ENCODE assay signal across 8 mouse cellular contexts in genomic region chr9:86572636-86573291, GRCm38 (mm10). TPM values are rescaled to one million over a fixed set of nuclear protein-coding genes. Genes with fewer than 3 reads are reported as not detected.
DNase-seq lines count a peak whose midpoint lies in the region; ATAC-seq and TF ChIP-seq lines count a peak whose summit lies in the region.

No protein-coding gene starts in this region.

- H3K27me3 ChIP-seq in embryonic facial prominence, embryonic 15.5 days = no peaks in the 10 kb centered on the region
- H3K27me3 ChIP-seq in heart, embryonic 10.5 days (ENCODE audit: insufficient read depth, poor library complexity, severe bottlenecking) = no peaks in the 10 kb centered on the region
- H3K27me3 ChIP-seq in kidney, embryonic 14.5 days (ENCODE audit: control insufficient read depth, insufficient read depth, low read length) = no peaks in the 10 kb centered on the region
- no peaks in the 10 kb centered on the region for H3K27me3 ChIP-seq in limb, embryonic 15.5 days
- no peaks in the 10 kb centered on the region for H3K27me3 ChIP-seq in midbrain, postnatal 0 days (ENCODE audit: insufficient read depth, low read length)

- 8% methylated on average over 13 of the region's 13 CpGs for WGBS in embryonic facial prominence, embryonic 15.5 days
- WGBS in heart, embryonic 10.5 days = 11% methylated on average over 13 of the region's 13 CpGs
- 7% methylated on average over 13 of the region's 13 CpGs for WGBS in kidney, embryonic 14.5 days
- 8% methylated on average over 13 of the region's 13 CpGs for WGBS in limb, embryonic 15.5 days
- WGBS in midbrain, postnatal 0 days = 7% methylated on average over 13 of the region's 13 CpGs

- no peak overlapping the region for H3K27ac ChIP-seq in embryonic facial prominence, embryonic 15.5 days (replicated peaks)
- no peak overlapping the region for H3K27ac ChIP-seq in heart, embryonic 10.5 days
- H3K27ac ChIP-seq in kidney, embryonic 14.5 days (ENCODE audit: low read depth, low read length) = no peak overlapping the region
- H3K27ac ChIP-seq in limb, embryonic 15.5 days = no peak overlapping the region
- H3K27ac ChIP-seq in midbrain, postnatal 0 days (ENCODE audit: low read depth, low read length) = peak overlapping the region; percentile 70; the same call in 1 of the 2 replicates

- peak; percentile 89 for DNase-seq in A20 (ENCODE audit: low read depth, low spot score)
- peak; percentile 82 to 87 for DNase-seq in adrenal gland, postnatal 36 days
- DNase-seq in heart, embryonic 10.5 days (ENCODE audit: low spot score) = peak; percentile 86
- DNase-seq in midbrain, postnatal 0 days (ENCODE audit: low spot score) = peak; percentile 80
- DNase-seq in spleen, postnatal 10 days (ENCODE audit: low spot score in 2 of 2) = peak; percentile 74 to 90

- peaks cover 21% of the 10 kb centered on the region for H3K4me1 ChIP-seq in embryonic facial prominence, embryonic 15.5 days
- peaks cover 19% of the 10 kb centered on the region for H3K4me1 ChIP-seq in heart, embryonic 10.5 days
- H3K4me1 ChIP-seq in kidney, embryonic 14.5 days (ENCODE audit: control insufficient read depth, insufficient read depth, low read length) = peaks cover 8% of the 10 kb centered on the region; the same call in 1 of the 2 replicates
- peaks cover 20% of the 10 kb centered on the region for H3K4me1 ChIP-seq in limb, embryonic 15.5 days
- H3K4me1 ChIP-seq in midbrain, postnatal 0 days (ENCODE audit: insufficient read depth, low read length) = peaks cover 7% of the 10 kb centered on the region; the same call in 1 of the 2 replicates

- H3K4me3 ChIP-seq in embryonic facial prominence, embryonic 15.5 days (replicated peaks) = peak overlapping the region; percentile 71
- H3K4me3 ChIP-seq in heart, embryonic 10.5 days = peak overlapping the region; percentile 84
- peak overlapping the region; percentile 72 for H3K4me3 ChIP-seq in kidney, embryonic 14.5 days (ENCODE audit: low read length)
- peak overlapping the region; percentile 61 for H3K4me3 ChIP-seq in limb, embryonic 15.5 days
- peak overlapping the region; percentile 73 for H3K4me3 ChIP-seq in midbrain, postnatal 0 days (ENCODE audit: low read depth, low read length)

- peak; percentile 88 for TF ChIP-seq CTCF in midbrain, postnatal 0 days (IDR thresholded peaks at IDR 0.05)

- peaks cover 18% of the 10 kb centered on the region for H3K36me3 ChIP-seq in embryonic facial prominence, embryonic 15.5 days
- H3K36me3 ChIP-seq in heart, embryonic 10.5 days = peaks cover 19% of the 10 kb centered on the region
- peaks cover 16% of the 10 kb centered on the region; the same call in 1 of the 2 replicates for H3K36me3 ChIP-seq in kidney, embryonic 14.5 days (ENCODE audit: control insufficient read depth, insufficient read depth, low read length)
- H3K36me3 ChIP-seq in limb, embryonic 15.5 days = peaks cover 16% of the 10 kb centered on the region
- H3K36me3 ChIP-seq in midbrain, postnatal 0 days (ENCODE audit: insufficient read depth, low read length) = peaks cover 4% of the 10 kb centered on the region

- ATAC-seq in embryonic facial prominence, embryonic 15.5 days (ENCODE audit: insufficient number of reproducible peaks, low FRiP score, low TSS enrichment, low read depth) = no peak
- peak; percentile 1; the same call in 1 of the 2 replicates for ATAC-seq in kidney, embryonic 14.5 days (ENCODE audit: low FRiP score, low TSS enrichment)
- no peak for ATAC-seq in limb, embryonic 15.5 days (ENCODE audit: insufficient number of reproducible peaks, low FRiP score, low TSS enrichment, low read depth)
- no peak; the same call in 1 of the 2 replicates for ATAC-seq in midbrain, postnatal 0 days (ENCODE audit: low FRiP score)

- H3K9me3 ChIP-seq in embryonic facial prominence, embryonic 15.5 days (replicated peaks) = no peaks in the 10 kb centered on the region
- no peaks in the 10 kb centered on the region for H3K9me3 ChIP-seq in heart, embryonic 10.5 days
- H3K9me3 ChIP-seq in kidney, embryonic 14.5 days (ENCODE audit: control insufficient read depth, low read length) = no peaks in the 10 kb centered on the region
- no peaks in the 10 kb centered on the region for H3K9me3 ChIP-seq in limb, embryonic 15.5 days
- no peaks in the 10 kb centered on the region for H3K9me3 ChIP-seq in midbrain, postnatal 0 days (ENCODE audit: low read length)

- no peak overlapping the region for H3K9ac ChIP-seq in embryonic facial prominence, embryonic 15.5 days
- H3K9ac ChIP-seq in kidney, embryonic 14.5 days (ENCODE audit: low read depth, low read length) = peak overlapping the region; percentile 81; the same call in 1 of the 2 replicates
- no peak overlapping the region for H3K9ac ChIP-seq in limb, embryonic 15.5 days
- peak overlapping the region; percentile 86 for H3K9ac ChIP-seq in midbrain, postnatal 0 days (replicated peaks; ENCODE audit: low read length, poor library complexity, severe bottlenecking)

- H3K4me2 ChIP-seq in embryonic facial prominence, embryonic 15.5 days (replicated peaks) = peak overlapping the region; percentile 98
- peak overlapping the region; percentile 100 for H3K4me2 ChIP-seq in kidney, embryonic 14.5 days (replicated peaks; ENCODE audit: low read depth, low read length)
- H3K4me2 ChIP-seq in limb, embryonic 15.5 days = peak overlapping the region; percentile 99
- peak overlapping the region; percentile 98 for H3K4me2 ChIP-seq in midbrain, postnatal 0 days (ENCODE audit: low read depth, low read length, poor library complexity, severe bottlenecking)

RNA-seq across cellular contexts. Expression of gene Rwdd2a, which starts 1.0 kb away (rescaled TPM):
- 10 to 100 TPM in 1 of 2 experiments, 1 to 10 TPM in 1; 3.3 to 16.4 TPM for total RNA-seq in adrenal gland, postnatal 36 days (2021)
- polyA plus RNA-seq in embryonic facial prominence, embryonic 15.5 days (2015; fragmentation: Nextera tagmentation; extraction: Ambion mirVana) = 3.1 and 5.0 TPM in 2 replicates
- polyA plus RNA-seq in heart, embryonic 10.5 days (2016; fragmentation: Nextera tagmentation; extraction: Ambion mirVana) = 3.8 and 4.1 TPM in 2 replicates
- polyA plus RNA-seq in kidney, embryonic 14.5 days (2014; fragmentation: Nextera tagmentation; extraction: Ambion mirVana) = 2.5 and 3.3 TPM in 2 replicates
- 3.2 and 3.4 TPM in 2 replicates for polyA plus RNA-seq in limb, embryonic 15.5 days (2015; fragmentation: Nextera tagmentation; extraction: Ambion mirVana)
- 30.4 and 38.7 TPM in 2 replicates for total RNA-seq in midbrain, postnatal 0 days (2014; rRNA removed)
- polyA plus RNA-seq in midbrain, postnatal 0 days (2015; fragmentation: Nextera tagmentation; extraction: Ambion mirVana) = 75.0 and 75.5 TPM in 2 replicates

RNA-seq across cellular contexts. Expression of gene Pgm3, which starts 1.1 kb away (rescaled TPM):
- 10 to 100 TPM; 27.8 to 46.9 TPM for total RNA-seq in adrenal gland, postnatal 36 days (2021)
- 34.6 and 35.5 TPM in 2 replicates for polyA plus RNA-seq in embryonic facial prominence, embryonic 15.5 days (2015; fragmentation: Nextera tagmentation; extraction: Ambion mirVana)
- 32.2 and 35.3 TPM in 2 replicates for polyA plus RNA-seq in heart, embryonic 10.5 days (2016; fragmentation: Nextera tagmentation; extraction: Ambion mirVana)
- 27.5 and 37.3 TPM in 2 replicates for polyA plus RNA-seq in kidney, embryonic 14.5 days (2014; fragmentation: Nextera tagmentation; extraction: Ambion mirVana)
- 38.6 and 39.5 TPM in 2 replicates for polyA plus RNA-seq in limb, embryonic 15.5 days (2015; fragmentation: Nextera tagmentation; extraction: Ambion mirVana)
- 19.3 and 20.9 TPM in 2 replicates for total RNA-seq in midbrain, postnatal 0 days (2014; rRNA removed)
- polyA plus RNA-seq in midbrain, postnatal 0 days (2015; fragmentation: Nextera tagmentation; extraction: Ambion mirVana) = 25.1 and 25.5 TPM in 2 replicates

Comparison
In these comparisons a context has a peak if more than half of its experiments do, and no peak if none do; other contexts are left out.
1. H3K9ac ChIP-seq: peak in kidney, embryonic 14.5 days (single experiment) and midbrain, postnatal 0 days (single experiment); none in embryonic facial prominence, embryonic 15.5 days (single experiment) and limb, embryonic 15.5 days (single experiment).
2. RNA of gene Rwdd2a, which starts 1.0 kb away (polyA plus RNA-seq): 75.0 to 75.5 TPM in midbrain, postnatal 0 days; 3.1 to 5.0 TPM in embryonic facial prominence, embryonic 15.5 days, 3.8 to 4.1 TPM in heart, embryonic 10.5 days, 3.2 to 3.4 TPM in limb, embryonic 15.5 days and 2.5 to 3.3 TPM in kidney, embryonic 14.5 days; every median in the first group is over 10 times any median in the second.
3. Peak in every context shown above with its lines, with median percentiles within 50 percentile points of each other: DNase-seq, H3K4me2 ChIP-seq and H3K4me3 ChIP-seq.